Mouse (Mus musculus) CH12.LX (cell line): Measurements from ENCODE around the gene Ptprm.

Experiments used
- BHLHE40 ChIP-seq: IDR thresholded peaks from 2 replicates; pipeline ENCODE4 v1.6.1; 2011; ENCODE audit warnings: mild to moderate bottlenecking, low read depth, low read length, improper control_type of control experiment
- CTCF ChIP-seq, 2 experiments: IDR thresholded peaks in 1 of 2; conservative IDR thresholded peaks in 1 of 2; 2 replicates each; pipeline ENCODE4 v1.5.1; 2011 to 2012; ENCODE audit warnings: low read depth in 2 of 2, low read length in 2 of 2, improper control_type of control experiment in 1 of 2, inconsistent platforms in 1 of 2, mild to moderate bottlenecking in 1 of 2, moderate library complexity in 1 of 2
- E2F4 ChIP-seq: IDR thresholded peaks from 2 replicates; pipeline ENCODE4 v1.6.1; 2011; ENCODE audit warnings: low read depth, low read length, improper control_type of control experiment; ENCODE audit not compliant: insufficient replicate concordance
- EP300 ChIP-seq: IDR thresholded peaks from 2 replicates; pipeline ENCODE4 v1.6.1; 2011; ENCODE audit warnings: low read length, improper control_type of control experiment
- ETS1 ChIP-seq: conservative IDR thresholded peaks from 2 replicates; pipeline ENCODE4 v1.6.1; 2012; ENCODE audit warnings: low read depth, mild to moderate bottlenecking, inconsistent platforms, low read length, improper control_type of control experiment, moderate library complexity
- JUN ChIP-seq: IDR thresholded peaks from 2 replicates; pipeline ENCODE4 v1.6.1; 2011; ENCODE audit warnings: low read depth, mild to moderate bottlenecking, low read length, improper control_type of control experiment, moderate library complexity; ENCODE audit not compliant: insufficient read depth
- MAFK ChIP-seq: IDR thresholded peaks from 2 replicates; pipeline ENCODE4 v1.6.1; 2011; ENCODE audit warnings: low read length, improper control_type of control experiment; ENCODE audit not compliant: insufficient replicate concordance
- MXI1 ChIP-seq: IDR thresholded peaks from 2 replicates; pipeline ENCODE4 v1.6.1; 2011; ENCODE audit warnings: mild to moderate bottlenecking, low read depth, low read length, improper control_type of control experiment
- MYC ChIP-seq: IDR thresholded peaks from 2 replicates; pipeline ENCODE4 v1.6.1; 2011; ENCODE audit warnings: low read depth, mild to moderate bottlenecking, improper control_type of control experiment, low read length
- NRF1 ChIP-seq: IDR thresholded peaks from 2 replicates; pipeline ENCODE4 v1.6.1; 2014; ENCODE audit warnings: low read depth, mild to moderate bottlenecking, inconsistent platforms, low read length, improper control_type of control experiment, moderate library complexity
- POLR2A ChIP-seq: IDR thresholded peaks from 2 replicates; pipeline ENCODE4 v1.6.1; 2011; ENCODE audit warnings: low read depth, mild to moderate bottlenecking, improper control_type of control experiment, low read length
- RCOR1 ChIP-seq: conservative IDR thresholded peaks from 2 replicates; pipeline ENCODE4 v1.6.1; 2012; ENCODE audit warnings: low read depth, mild to moderate bottlenecking, inconsistent platforms, low read length, improper control_type of control experiment
- SMC3 ChIP-seq: IDR thresholded peaks from 2 replicates; pipeline ENCODE4 v1.6.1; 2011; ENCODE audit warnings: low read depth, low read length, improper control_type of control experiment
- USF2 ChIP-seq: conservative IDR thresholded peaks from 2 replicates; pipeline ENCODE4 v1.6.1; 2011; ENCODE audit warnings: low read depth, low read length, improper control_type of control experiment

- no peak for TF ChIP-seq CTCF (conservative IDR thresholded peaks at IDR 0.05 in 1 of 2, IDR thresholded peaks at IDR 0.05 in 1 of 2; ENCODE audit: low read depth in 2 of 2, low read length in 2 of 2)
- TF ChIP-seq MAFK, result no peak
- no peak for TF ChIP-seq EP300
- no peak for TF ChIP-seq MXI1
- no peak for TF ChIP-seq BHLHE40
- no peak for TF ChIP-seq RCOR1
- no peak for TF ChIP-seq JUN
- no peak for TF ChIP-seq ETS1
- no peak for TF ChIP-seq MYC
- TF ChIP-seq E2F4, result no peak
- no peak for TF ChIP-seq NRF1
- no peak for TF ChIP-seq USF2
- no peak for TF ChIP-seq POLR2A
- no peak for TF ChIP-seq SMC3
These were observed 641.6 kb downstream of the Ptprm start for GRCm38 (mm10) chr17:66712456-66713205.
